Mouse (Mus musculus) gastrocnemius, adult 2 months (tissue): ENCODE data around the gene Smtnl1. TPM values are rescaled to one million over a fixed set of nuclear protein-coding genes. Genes with fewer than 3 reads are reported as not detected.

Source experiments
- DNase-seq: peaks from one replicate; pipeline ENCODE4 v3.0.0; 2022
- H3K27ac ChIP-seq: fragments of 200-600 bp; 2 replicates; pipeline ENCODE4 v1.8.1; 2022; ENCODE audit warnings: mild to moderate bottlenecking
- H3K4me3 ChIP-seq: fragments of 200-600 bp; 2 replicates; pipeline ENCODE4 v1.8.1; 2022; ENCODE audit warnings: mild to moderate bottlenecking, moderate library complexity
- CTCF ChIP-seq: fragments of 200-600 bp; IDR thresholded peaks from 2 replicates; pipeline ENCODE4 v1.8.1; 2022; ENCODE audit warnings: antibody characterized with exemption, mild to moderate bottlenecking, moderate library complexity
- intact Hi-C: fragments of 180-260 bp; cut with DNase I; formaldehyde crosslinking; loops from one replicate; pipeline ENCODE4 v1.15.1; 2025
- long read RNA-seq, 2 experiments: library from polyadenylated mRNA; stranded (forward); transcript quantifications; one replicate each; pipeline ENCODE4 v2.0.0; 2021
- total RNA-seq, 2 experiments: library from RNA; stranded (reverse); gene quantifications; 2 replicates each; pipeline ENCODE4 v1.2.3; 2021

The Smtnl1 gene
- 100 to 1,000 TPM in 1 of 2 experiments, 10 to 100 TPM in 1; 53.0 to 125 TPM for total RNA-seq
- long read RNA-seq, experiment 1, transcript Smtnl1-201 (8 exons, 1,761 nt) = major isoform, 216 of 248 reads
- long read RNA-seq, experiment 1, partial matches to known transcripts = 16 of 248 reads
- long read RNA-seq, experiment 1, other reads (novel, unspliced or antisense) = 16 of 248 reads
- long read RNA-seq, experiment 2, transcript Smtnl1-201 (8 exons, 1,761 nt) = major isoform, 144 of 165 reads
- long read RNA-seq, experiment 2, partial matches to known transcripts = 11 of 165 reads
- long read RNA-seq, experiment 2, other reads (novel, unspliced or antisense) = 10 of 165 reads

GRCm38 (mm10) chr2:84822552-84822951, at the start of gene Smtnl1:
Smtnl1 (minus strand) TSS chr2:84822652.
- no peak for TF ChIP-seq CTCF
- intact Hi-C loops = no loop called here
- DNase-seq = peak; percentile 42
- peak within 1 kb of the TSS; percentile 90 for H3K27ac ChIP-seq
- H3K4me3 ChIP-seq = peak within 1 kb of the TSS; percentile 60

GRCm38 (mm10) chr2:84870623-84871160, 48.2 kb upstream of the Smtnl1 start:
- intact Hi-C loops = no loop called here
- Histone ChIP-seq H3K4me3 (no peak overlapping the region), H3K27ac (no peak overlapping the region)
- peak; percentile 34 for TF ChIP-seq CTCF
- DNase-seq = no peak

DNA sequence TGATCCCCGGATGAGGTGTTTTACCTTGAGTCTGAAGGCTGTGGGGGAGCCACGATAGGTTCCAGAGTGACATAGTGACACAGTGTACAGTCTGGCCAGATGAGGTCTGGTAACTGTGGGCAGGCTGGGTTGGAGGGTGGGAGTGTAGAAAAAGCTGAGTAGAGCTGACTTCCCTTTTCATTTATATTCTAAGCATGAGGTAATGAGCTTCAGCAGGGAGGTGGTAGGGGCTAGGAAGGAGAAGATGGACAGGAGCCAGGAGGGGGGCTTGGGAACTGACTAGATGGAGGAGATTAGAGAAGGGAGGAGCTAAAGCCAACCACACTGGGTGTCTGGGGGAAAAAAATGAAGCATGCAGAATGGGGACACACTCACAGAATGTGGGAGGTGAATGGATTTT, 46.5 kb upstream of the Smtnl1 start:
- no peak for DNase-seq
- Histone ChIP-seq H3K27ac (no peak overlapping the region), H3K4me3 (no peak overlapping the region)
- intact Hi-C loops = loop anchor here (2.0 to 5.0 kb wide), 3 partner anchors 22 to 138 kb away; no protein-coding TSS in a partner anchor
- no peak for TF ChIP-seq CTCF

- intact Hi-C loops = loop anchor here (2.0 to 5.0 kb wide), 3 partner anchors 22 to 139 kb away; no protein-coding TSS in a partner anchor
- Histone ChIP-seq H3K27ac (no peak overlapping the region), H3K4me3 (no peak overlapping the region)
- peak; percentile 83 for TF ChIP-seq CTCF
- DNase-seq = peak; percentile 71
Measured at GRCm38 (mm10) chr2:84868521-84868943, 46.1 kb upstream of the Smtnl1 start.

GRCm38 (mm10) chr2:84865616-84866571, 43.4 kb upstream of the Smtnl1 start:
- H3K27ac ChIP-seq = no peak overlapping the region
- peak overlapping the region; percentile 44 for H3K4me3 ChIP-seq
- intact Hi-C loops = loop anchor here (5.0 kb wide), 2 partner anchors 34 to 141 kb away; no protein-coding TSS in a partner anchor
- DNase-seq = peak; percentile 72
- TF ChIP-seq CTCF = peak; percentile 85

DNA sequence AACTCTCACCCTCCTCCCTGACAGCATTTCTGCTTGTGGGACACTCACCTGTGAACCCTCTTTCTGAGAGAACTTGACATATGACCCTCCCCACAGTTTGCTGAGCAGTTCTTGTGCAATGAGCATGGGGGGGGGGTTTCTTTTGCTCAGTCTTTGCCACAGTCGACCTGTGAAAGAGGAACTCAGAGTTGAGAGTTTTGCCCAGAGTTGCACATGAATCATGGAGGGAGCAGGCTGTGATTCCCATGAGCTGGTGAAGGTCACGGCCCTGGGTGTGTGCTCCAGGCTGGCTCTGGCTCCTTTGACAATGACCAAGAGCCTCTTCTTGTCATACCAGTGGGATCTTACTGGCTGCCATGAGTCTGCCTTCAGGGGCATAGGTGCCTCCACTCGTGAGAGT, 39.8 kb upstream of the Smtnl1 start:
- no peak for DNase-seq
- Histone ChIP-seq H3K4me3 (no peak overlapping the region), H3K27ac (no peak overlapping the region)
- intact Hi-C loops = no loop called here
- TF ChIP-seq CTCF = no peak

DNA sequence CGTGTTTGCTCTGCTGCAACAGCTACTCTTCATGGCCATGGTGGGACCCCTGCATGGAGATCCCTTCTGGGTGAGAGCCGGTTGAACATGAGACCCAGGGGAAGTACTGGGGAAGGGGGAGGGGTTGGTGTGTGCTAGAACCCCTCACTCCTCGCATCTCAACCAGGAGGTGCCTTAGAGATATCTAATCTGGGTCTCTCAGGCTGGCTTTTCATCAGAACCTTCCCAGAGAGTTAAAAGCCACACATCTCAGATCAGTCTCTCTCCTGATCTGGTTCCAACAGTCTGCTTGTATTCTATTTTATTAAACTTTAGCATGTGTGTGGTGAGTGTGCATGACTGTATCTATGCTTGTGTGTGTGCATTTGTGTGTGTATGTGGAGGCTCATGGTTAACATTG, 39.0 kb upstream of the Smtnl1 start:
- TF ChIP-seq CTCF = no peak
- Histone ChIP-seq H3K4me3 (no peak overlapping the region), H3K27ac (no peak overlapping the region)
- no peak for DNase-seq
- intact Hi-C loops = no loop called here

GRCm38 (mm10) chr2:84859991-84860780, 37.7 kb upstream of the Smtnl1 start:
- TF ChIP-seq CTCF = no peak
- Histone ChIP-seq H3K4me3 (no peak overlapping the region), H3K27ac (no peak overlapping the region)
- intact Hi-C loops = no loop called here
- DNase-seq = no peak

DNA sequence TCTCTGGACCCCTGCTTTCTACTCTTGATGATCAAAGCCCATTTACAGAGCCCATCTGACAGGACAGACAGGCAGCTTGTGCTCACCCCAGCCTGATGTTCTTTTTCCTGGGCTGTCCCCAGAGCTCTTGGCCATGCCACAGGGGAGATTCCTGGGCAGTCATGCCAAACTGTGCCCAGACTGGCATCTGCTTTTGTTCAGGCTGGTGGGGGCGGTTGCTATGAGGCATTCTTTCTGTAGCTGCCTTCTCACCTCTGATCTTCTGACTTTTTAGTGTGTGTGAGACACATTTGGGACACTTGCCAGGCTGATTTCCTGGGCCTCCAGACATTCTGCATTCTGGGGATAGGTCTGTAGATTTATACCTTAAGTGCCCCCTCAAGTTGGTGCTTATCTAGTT, 36.1 kb upstream of the Smtnl1 start:
- TF ChIP-seq CTCF = no peak
- intact Hi-C loops = no loop called here
- H3K27ac ChIP-seq = no peak overlapping the region
- no peak for DNase-seq
- H3K4me3 ChIP-seq = no peak overlapping the region

DNA sequence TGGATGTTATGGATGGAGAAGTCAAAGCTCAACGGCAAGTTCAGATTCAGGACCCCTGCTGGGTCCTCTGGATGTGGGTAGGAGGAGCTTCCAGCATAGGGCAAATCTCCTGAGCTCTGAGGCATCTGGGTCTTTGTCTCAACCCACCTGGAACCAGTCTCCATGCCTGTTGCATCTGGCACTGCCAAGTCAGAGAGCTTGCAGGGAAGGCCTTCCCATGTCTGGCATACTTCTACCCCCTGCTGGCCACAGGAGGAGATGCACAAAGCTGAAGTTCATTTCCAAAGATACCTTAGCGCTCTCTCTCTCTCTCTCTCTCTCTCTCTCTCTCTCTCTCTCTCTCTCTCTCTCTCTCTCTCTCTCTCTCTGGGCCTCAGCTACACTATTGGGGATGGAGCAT, 33.3 kb upstream of the Smtnl1 start:
- peak; percentile 72 for TF ChIP-seq CTCF
- peak; percentile 74 for DNase-seq
- intact Hi-C loops = loop anchor here (1.0 kb wide), 1 partner anchor 24 kb away; no protein-coding TSS in a partner anchor
- Histone ChIP-seq H3K27ac (no peak overlapping the region), H3K4me3 (no peak overlapping the region)

DNA sequence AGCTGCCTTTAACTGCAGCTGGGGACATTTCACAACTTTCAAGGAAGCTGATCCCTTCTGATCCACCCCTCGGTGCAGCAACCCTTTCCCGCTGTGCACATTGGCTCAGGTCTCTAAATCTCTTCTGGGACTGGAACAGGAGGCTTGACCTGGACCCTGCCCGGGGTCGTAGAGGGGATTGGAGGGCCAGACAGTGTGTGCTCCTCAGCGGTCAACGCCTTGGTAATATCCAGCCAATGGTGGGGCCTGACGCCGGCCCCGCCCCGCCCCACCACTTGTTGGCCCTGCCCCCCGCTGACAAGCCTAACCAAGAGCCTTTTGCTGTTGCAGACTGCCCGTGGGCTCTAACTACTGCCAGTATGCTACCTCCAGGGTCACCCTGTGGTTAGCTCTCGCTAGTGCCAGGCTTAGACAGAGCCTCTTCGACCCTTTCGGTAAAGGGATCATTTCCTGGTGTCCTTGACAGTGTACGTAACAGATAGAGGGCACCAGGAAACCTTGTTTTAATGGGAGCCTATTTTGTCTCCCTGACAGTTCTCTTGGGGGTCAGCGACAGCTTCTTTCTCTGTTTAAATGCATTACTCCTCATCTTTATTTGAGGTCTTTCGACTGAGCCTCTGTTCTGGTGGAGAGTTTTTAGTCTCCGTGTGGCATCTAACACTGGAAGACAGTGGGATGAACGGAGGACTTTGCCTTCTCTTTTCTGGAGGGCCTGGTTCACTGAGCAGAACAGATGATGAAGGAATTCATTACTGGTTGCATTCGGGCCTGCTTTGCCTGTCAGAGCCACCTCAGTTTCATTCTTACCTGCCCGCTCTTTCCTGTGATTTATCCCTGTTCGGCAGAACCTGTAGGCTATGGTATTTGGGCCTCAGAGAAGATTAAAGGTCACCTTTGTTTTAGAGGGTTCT, 28.9 kb upstream of the Smtnl1 start:
- intact Hi-C loops = no loop called here
- no peak for TF ChIP-seq CTCF
- peak; percentile 90 for DNase-seq
- H3K4me3 ChIP-seq = peak overlapping the region; percentile 53
- H3K27ac ChIP-seq = peak overlapping the region; percentile 89
